Mouse (Mus musculus) heart, embryonic 15.5 days (tissue): Measurements from ENCODE around the gene Olfr736. TPM values are rescaled to one million over a fixed set of nuclear protein-coding genes. Genes with fewer than 3 reads are reported as not detected.

Experiments used
- ATAC-seq: fragments of 200-750 bp; cut with Nextera tagmentation; replicated peaks from 2 replicates; pipeline ENCODE4 v1.8.0; 2017; ENCODE audit warnings: low read depth, moderate TSS enrichment; ENCODE audit not compliant: insufficient number of reproducible peaks, insufficient read depth, low FRiP score
- H3K27ac ChIP-seq: fragments of 300-500 bp; sonication (generic); 2 replicates; pipeline ENCODE4 v1.5.1; 2015; ENCODE audit warnings: mild to moderate bottlenecking, inconsistent platforms
- H3K27me3 ChIP-seq: fragments of 300-500 bp; sonication (generic); 2 replicates; pipeline ENCODE4 v1.6.1; 2015; ENCODE audit warnings: inconsistent platforms
- H3K36me3 ChIP-seq: fragments of 300-500 bp; sonication (generic); 2 replicates; pipeline ENCODE4 v1.6.1; 2015; ENCODE audit warnings: mild to moderate bottlenecking, inconsistent platforms
- H3K4me1 ChIP-seq: fragments of 300-500 bp; sonication (generic); replicated peaks from 2 replicates; pipeline ENCODE4 v1.6.1; 2015; ENCODE audit warnings: inconsistent platforms
- H3K4me2 ChIP-seq: fragments of 300-500 bp; sonication (generic); 2 replicates; pipeline ENCODE4 v1.6.1; 2015; ENCODE audit warnings: inconsistent platforms, mild to moderate bottlenecking, moderate library complexity
- H3K4me3 ChIP-seq: fragments of 300-500 bp; sonication (generic); 2 replicates; pipeline ENCODE4 v1.5.1; 2015; ENCODE audit warnings: mild to moderate bottlenecking, inconsistent platforms
- H3K9ac ChIP-seq: fragments of 300-500 bp; sonication (generic); 2 replicates; pipeline ENCODE4 v1.6.1; 2015; ENCODE audit warnings: mild to moderate bottlenecking, inconsistent platforms
- H3K9me3 ChIP-seq: fragments of 300-500 bp; sonication (generic); replicated peaks from 2 replicates; pipeline ENCODE4 v1.6.1; 2016; ENCODE audit warnings: inconsistent platforms
- WGBS: fragments of 180-500 bp; shearing (Covaris S2); methylation state at CpG from one replicate; pipeline ENCODE4 v1.1.7; 2015; ENCODE audit warnings: mixed read lengths; 5-methylcytosine and 5-hydroxymethylcytosine counted together
- polyA plus RNA-seq: library from polyadenylated mRNA; unstranded; fragments of >200 nt; fragmentation: Nextera tagmentation; extraction: Ambion mirVana; gene quantifications from 2 replicates; pipeline ENCODE4 v1.2.1, GENCODE M21; 2015

Gene Olfr736
- not detected in 2 replicates for polyA plus RNA-seq

DNA sequence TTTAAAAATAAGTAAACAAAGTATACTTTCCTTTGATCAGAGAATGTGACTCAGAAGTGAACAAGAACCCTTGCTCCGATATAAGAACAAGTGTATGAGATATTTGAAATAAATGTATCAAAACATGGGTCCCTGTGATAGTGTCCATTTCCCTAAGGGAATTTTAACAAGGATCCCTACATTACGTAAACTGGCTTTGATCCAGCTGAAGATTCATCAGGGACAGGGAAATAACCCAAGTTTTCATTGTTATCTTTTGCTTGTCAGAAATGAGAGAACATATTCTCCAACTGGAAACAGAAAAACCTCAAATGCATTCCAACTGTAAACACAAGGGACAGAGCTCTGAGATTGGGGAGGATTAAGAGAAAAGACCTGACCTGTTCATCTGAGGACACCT, at the start of gene Olfr736:
Gene Olfr736 (plus strand): TSS at position 301 of the 400 bp plus-strand sequence.
- no peaks in the 10 kb centered on the region for H3K9me3 ChIP-seq
- no peaks in the 10 kb centered on the region for H3K36me3 ChIP-seq
- H3K9ac ChIP-seq, result no peak within 1 kb of the TSS
- H3K27me3 ChIP-seq, result no peaks in the 10 kb centered on the region
- H3K4me3 ChIP-seq, result no peak within 1 kb of the TSS
- WGBS, result 66% methylated on average over 2 of the region's 2 CpGs
- H3K4me2 ChIP-seq, result no peak within 1 kb of the TSS
- H3K27ac ChIP-seq, result no peak within 1 kb of the TSS
- no peak for ATAC-seq
- no peaks in the 10 kb centered on the region for H3K4me1 ChIP-seq

DNA sequence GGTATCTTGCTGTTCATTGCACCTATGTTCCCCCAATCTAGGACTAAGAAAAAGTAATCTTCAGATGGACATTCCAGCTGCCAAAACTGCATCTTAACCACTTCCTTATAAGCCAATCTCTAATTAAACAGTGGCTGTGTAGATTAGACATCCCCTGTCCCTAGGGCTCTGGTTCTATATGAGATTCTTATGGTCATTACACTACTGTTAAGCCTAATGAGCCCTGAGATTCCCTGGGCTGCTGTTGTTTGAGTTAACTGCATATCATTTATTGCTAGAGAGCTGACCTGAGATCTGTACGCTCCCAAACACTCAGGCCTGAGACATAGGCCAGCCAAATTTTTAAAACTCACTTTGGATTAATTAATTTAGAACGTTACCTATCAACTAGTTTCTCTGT, 32.2 kb upstream of the Olfr736 start, which contains the start of gene Olfr735:
Gene Olfr735 (minus strand): TSS at position 77 of the 400 bp plus-strand sequence.
- Histone ChIP-seq H3K9me3 (no peaks in the 10 kb centered on the region), H3K36me3 (no peaks in the 10 kb centered on the region), H3K27ac (no peak within 1 kb of the TSS), H3K9ac (no peak within 1 kb of the TSS), H3K27me3 (no peaks in the 10 kb centered on the region), H3K4me1 (no peaks in the 10 kb centered on the region), H3K4me3 (no peak within 1 kb of the TSS), H3K4me2 (no peak within 1 kb of the TSS)
- WGBS, result 72% methylated on average over 2 of the region's 2 CpGs
- ATAC-seq, result no peak

GRCm38 (mm10) chr14:50352438-50352837, 28.5 kb upstream of the Olfr736 start:
- H3K4me2 ChIP-seq, result no peak overlapping the region
- no peak overlapping the region for H3K4me3 ChIP-seq
- H3K9ac ChIP-seq, result no peak overlapping the region
- no peaks in the 10 kb centered on the region for H3K27me3 ChIP-seq
- H3K9me3 ChIP-seq, result no peaks in the 10 kb centered on the region
- H3K27ac ChIP-seq, result no peak overlapping the region
- no peaks in the 10 kb centered on the region for H3K36me3 ChIP-seq
- no peak for ATAC-seq
- H3K4me1 ChIP-seq, result no peaks in the 10 kb centered on the region
- 43% methylated on average over 3 of the region's 3 CpGs for WGBS

GRCm38 (mm10) chr14:50356725-50357124, 24.2 kb upstream of the Olfr736 start:
- no peak overlapping the region for H3K9ac ChIP-seq
- ATAC-seq, result no peak
- no peaks in the 10 kb centered on the region for H3K27me3 ChIP-seq
- no peak overlapping the region for H3K27ac ChIP-seq
- H3K4me2 ChIP-seq, result no peak overlapping the region
- H3K4me3 ChIP-seq, result no peak overlapping the region
- no peaks in the 10 kb centered on the region for H3K36me3 ChIP-seq
- no peaks in the 10 kb centered on the region for H3K9me3 ChIP-seq
- 72% methylated on average over 2 of the region's 2 CpGs for WGBS
- no peaks in the 10 kb centered on the region for H3K4me1 ChIP-seq

DNA sequence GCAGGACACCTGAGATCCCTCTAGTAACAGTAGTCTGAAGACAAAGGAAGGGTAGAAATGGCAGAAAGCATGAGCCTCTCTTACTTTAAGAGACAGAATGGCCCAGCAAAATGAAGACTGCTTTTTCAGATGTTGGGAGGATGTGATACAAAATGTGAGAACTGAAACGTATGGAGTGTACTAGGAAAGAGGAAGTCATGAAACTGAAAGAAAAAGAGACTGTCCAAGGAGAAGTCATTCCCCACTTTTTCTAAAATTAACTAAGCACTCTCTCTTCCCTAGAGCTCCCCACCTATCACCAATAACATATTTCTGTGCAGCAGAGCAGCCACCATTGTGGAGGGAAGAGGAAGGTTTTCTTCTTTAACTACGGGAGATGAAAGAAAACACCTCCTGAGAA, 23.4 kb upstream of the Olfr736 start, which contains the start of gene Tlr11:
Gene Tlr11 (plus strand): TSS at position 322 of the 400 bp plus-strand sequence.
- Histone ChIP-seq H3K36me3 (no peaks in the 10 kb centered on the region), H3K9ac (no peak within 1 kb of the TSS), H3K9me3 (no peaks in the 10 kb centered on the region), H3K4me3 (no peak within 1 kb of the TSS), H3K27ac (no peak within 1 kb of the TSS), H3K27me3 (no peaks in the 10 kb centered on the region), H3K4me1 (no peaks in the 10 kb centered on the region), H3K4me2 (no peak within 1 kb of the TSS)
- no peak for ATAC-seq
- WGBS, result 71% methylated on average over 2 of the region's 2 CpGs

DNA sequence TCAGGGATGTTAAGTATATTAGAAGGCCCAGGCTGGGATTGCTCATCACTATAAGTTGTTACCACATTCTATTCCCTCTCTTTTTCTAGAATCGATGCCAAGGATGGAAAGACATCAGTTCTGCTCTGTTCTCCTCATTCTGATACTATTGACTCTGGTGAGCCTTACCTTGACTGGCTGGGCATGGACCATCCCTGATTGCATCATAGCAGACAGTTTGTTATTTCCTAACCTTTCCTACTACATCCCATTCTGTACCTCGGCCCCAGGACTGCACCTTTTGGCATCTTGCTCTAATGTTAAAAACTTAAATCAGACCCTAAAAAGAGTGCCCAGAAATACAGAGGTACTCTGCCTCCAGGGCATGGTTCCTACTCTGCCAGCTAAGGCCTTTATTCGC, 20.5 kb upstream of the Olfr736 start:
- Histone ChIP-seq H3K27me3 (no peaks in the 10 kb centered on the region), H3K9me3 (no peaks in the 10 kb centered on the region), H3K4me2 (no peak overlapping the region), H3K27ac (no peak overlapping the region), H3K36me3 (no peaks in the 10 kb centered on the region), H3K4me3 (no peak overlapping the region), H3K9ac (no peak overlapping the region), H3K4me1 (no peaks in the 10 kb centered on the region)
- no peak for ATAC-seq
- 65% methylated on average over 3 of the region's 3 CpGs for WGBS

DNA sequence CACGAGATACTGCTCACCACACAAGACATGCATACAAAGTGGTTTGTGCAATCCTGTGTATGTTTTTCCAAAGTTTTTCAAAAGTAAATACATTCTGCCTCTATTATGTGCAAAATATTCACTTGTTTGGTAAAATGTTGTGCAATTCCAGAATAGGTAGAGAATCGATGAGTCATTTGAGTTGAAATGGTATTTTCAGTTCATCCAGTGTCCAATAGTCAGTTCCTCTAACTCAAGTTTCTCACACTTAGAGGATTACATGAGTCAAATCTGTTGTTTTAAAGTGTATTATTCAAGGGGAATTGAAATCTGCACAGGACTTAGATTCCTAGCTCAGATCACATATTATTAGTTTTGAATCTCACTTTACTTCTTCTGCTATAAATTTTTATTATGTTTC, 17.4 kb upstream of the Olfr736 start:
- no peak for ATAC-seq
- H3K4me3 ChIP-seq, result no peak overlapping the region
- WGBS, result 80% methylated on average over 2 of the region's 2 CpGs

GRCm38 (mm10) chr14:50407268-50407667, 26.3 kb downstream of the Olfr736 start, which contains the start of gene Olfr738:
Gene Olfr738, plus strand, starts transcription at chr14:50407568.
- 63% methylated on average over 1 of the region's 1 CpGs for WGBS
- Histone ChIP-seq H3K27ac (no peak within 1 kb of the TSS), H3K27me3 (no peaks in the 10 kb centered on the region), H3K9ac (no peak within 1 kb of the TSS), H3K4me1 (no peaks in the 10 kb centered on the region), H3K9me3 (no peaks in the 10 kb centered on the region), H3K4me3 (no peak within 1 kb of the TSS), H3K4me2 (no peak within 1 kb of the TSS), H3K36me3 (no peaks in the 10 kb centered on the region)
- ATAC-seq, result no peak

More for the DNA sequence above, 17.4 kb upstream of the Olfr736 start:
- H3K9me3 ChIP-seq, result no peaks in the 10 kb centered on the region
- no peak overlapping the region for H3K9ac ChIP-seq
- H3K4me2 ChIP-seq, result no peak overlapping the region
- H3K27me3 ChIP-seq, result no peaks in the 10 kb centered on the region
- no peak overlapping the region for H3K27ac ChIP-seq
- no peaks in the 10 kb centered on the region for H3K4me1 ChIP-seq
- H3K36me3 ChIP-seq, result no peaks in the 10 kb centered on the region

GRCm38 (mm10) chr14:50418326-50418725, 37.4 kb downstream of the Olfr736 start, which contains the start of gene Olfr739:
Gene Olfr739, plus strand, starts transcription at chr14:50418626.
- Histone ChIP-seq H3K9me3 (no peaks in the 10 kb centered on the region), H3K36me3 (no peaks in the 10 kb centered on the region), H3K27me3 (no peaks in the 10 kb centered on the region), H3K4me1 (no peaks in the 10 kb centered on the region), H3K27ac (no peak within 1 kb of the TSS), H3K9ac (no peak within 1 kb of the TSS), H3K4me3 (no peak within 1 kb of the TSS), H3K4me2 (no peak within 1 kb of the TSS)
- WGBS, result 58% methylated on average over 2 of the region's 2 CpGs
- ATAC-seq, result no peak

Other genes with a start within 250 kb of the Olfr736 start
- not detected in 2 replicates for gene Olfr728, start 238.5 kb upstream of the Olfr736 start, polyA plus RNA-seq
- gene Olfr729, start 228.3 kb upstream of the Olfr736 start, polyA plus RNA-seq, result not detected in 2 replicates
- gene Olfr730, start 193.0 kb upstream of the Olfr736 start, polyA plus RNA-seq, result not detected in 2 replicates
- not detected in 2 replicates for gene Olfr731, start 139.3 kb upstream of the Olfr736 start, polyA plus RNA-seq
- gene Olfr732, start 97.0 kb upstream of the Olfr736 start, polyA plus RNA-seq, result not detected in 2 replicates
- not detected in 2 replicates for gene Olfr733, start 79.6 kb upstream of the Olfr736 start, polyA plus RNA-seq
- not detected in 2 replicates for gene Olfr734, start 54.4 kb upstream of the Olfr736 start, polyA plus RNA-seq
- gene Olfr735, start 32.3 kb upstream of the Olfr736 start, polyA plus RNA-seq, result not detected in 2 replicates
- gene Tlr11, start 23.2 kb upstream of the Olfr736 start, polyA plus RNA-seq, result 0.05 TPM in 1 of 2 replicates, not detected in the other
- gene Olfr738, start 26.4 kb downstream of the Olfr736 start, polyA plus RNA-seq, result not detected in 2 replicates
- not detected in 2 replicates for gene Olfr739, start 37.5 kb downstream of the Olfr736 start, polyA plus RNA-seq
- not detected in 2 replicates for gene Olfr740, start 64.4 kb downstream of the Olfr736 start, polyA plus RNA-seq
- gene Olfr741, start 91.6 kb downstream of the Olfr736 start, polyA plus RNA-seq, result not detected in 2 replicates
- not detected in 2 replicates for gene Olfr742, start 122.4 kb downstream of the Olfr736 start, polyA plus RNA-seq
- not detected in 2 replicates for gene Olfr743, start 140.7 kb downstream of the Olfr736 start, polyA plus RNA-seq
- gene Olfr744, start 233.7 kb downstream of the Olfr736 start, polyA plus RNA-seq, result not detected in 2 replicates